Mouse (Mus musculus) natural killer cell, adult 2 months (primary cell): ENCODE data around the gene Tmem63c.

Experiments used
- DNase-seq, 2 experiments: peaks; one replicate each; pipeline ENCODE4 v3.0.0; 2022; ENCODE audit warnings: low spot score in 2 of 2

The Tmem63c gene

DNA sequence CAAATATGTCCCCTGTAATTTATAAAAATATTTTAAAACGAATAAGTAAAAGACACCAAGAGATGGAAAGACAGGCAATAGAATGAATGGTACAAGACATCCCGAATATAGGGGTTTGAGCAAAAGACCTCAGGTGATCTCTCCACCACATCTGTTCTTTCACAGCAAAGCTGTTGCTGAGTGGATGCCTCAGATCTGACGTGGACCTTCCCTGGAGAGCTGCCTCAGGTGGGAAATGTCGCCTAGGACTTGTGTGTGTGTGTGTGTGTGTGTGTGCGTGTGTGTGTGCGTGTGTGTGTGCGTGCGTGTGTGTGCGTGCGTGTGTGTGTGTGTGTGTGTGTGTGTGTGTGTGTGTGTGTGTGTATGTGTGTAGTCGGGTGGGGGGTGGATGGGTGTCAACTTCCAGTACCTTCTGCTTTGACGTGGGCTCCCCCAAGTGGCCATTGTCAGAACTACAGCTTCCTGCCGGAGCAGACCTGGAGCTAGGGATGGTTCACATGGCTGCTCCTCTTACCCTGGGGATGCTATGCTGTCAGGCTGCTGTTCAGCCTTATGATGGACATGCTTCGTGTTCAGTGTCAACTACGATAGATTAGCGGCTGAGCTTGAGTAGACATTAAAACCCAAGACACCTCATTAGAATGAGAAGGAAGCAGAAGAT is 31.7 kb downstream of the Tmem63c start:
- DNase-seq: peak; percentile 52 to 68

DNA sequence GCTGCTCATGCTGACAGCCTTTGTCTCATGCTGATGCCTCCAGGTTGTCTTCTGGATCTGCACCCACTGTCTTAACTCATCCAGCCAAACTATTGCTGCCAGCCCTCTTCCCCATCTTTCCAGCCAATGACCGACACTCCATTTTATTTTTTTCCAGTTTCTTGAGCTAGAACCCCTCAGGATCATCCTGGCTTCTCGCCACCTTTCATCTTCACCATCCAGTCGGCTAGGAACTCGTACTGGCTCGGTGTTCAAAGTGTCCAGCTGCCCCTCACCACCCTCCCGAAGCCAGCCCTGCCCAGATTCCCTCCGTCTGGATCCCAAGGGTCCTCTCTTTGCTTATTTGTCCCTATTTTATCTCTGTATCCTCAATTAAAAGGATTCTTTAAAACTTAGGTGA is 33.7 kb downstream of the Tmem63c start:
- no peak for DNase-seq

DNA sequence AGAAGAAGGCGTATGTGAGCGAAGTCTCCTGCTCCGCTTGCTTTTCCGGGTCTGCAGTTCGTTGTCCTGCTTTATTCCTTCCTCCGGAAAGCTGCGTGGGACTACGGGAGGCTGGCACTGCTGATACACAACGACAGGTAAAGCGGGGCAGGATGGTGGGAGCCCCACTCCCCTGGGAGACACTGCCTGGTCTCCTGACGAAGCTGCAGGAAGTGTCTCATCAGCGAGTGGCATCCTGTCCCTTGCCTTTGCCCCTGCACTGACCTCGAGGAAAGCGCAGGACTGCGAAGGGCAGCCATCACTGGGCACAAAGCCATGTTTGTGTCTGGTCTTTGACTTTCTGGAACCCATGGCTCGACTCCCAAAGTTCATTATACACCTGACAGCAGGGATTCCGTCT is 35.9 kb downstream of the Tmem63c start:
- DNase-seq: no peak

DNA sequence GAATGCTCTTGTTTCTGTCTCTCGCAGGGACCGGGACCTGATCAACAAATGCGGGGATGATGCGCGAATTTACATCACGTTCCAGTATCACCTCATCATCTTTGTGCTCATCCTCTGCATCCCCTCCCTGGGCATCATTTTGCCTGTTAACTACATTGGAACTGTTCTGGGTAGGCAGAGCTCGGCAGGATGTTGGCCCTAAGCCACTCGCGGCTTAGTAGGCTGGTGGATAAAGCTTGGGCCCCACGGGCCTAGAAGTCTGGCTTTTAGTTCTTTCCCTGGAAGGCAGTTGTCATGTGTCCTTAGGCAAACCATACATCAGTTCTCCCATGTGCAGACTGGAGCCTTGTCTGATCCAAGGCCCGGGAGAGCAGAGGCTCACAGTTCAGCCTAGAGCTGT is 44.3 kb downstream of the Tmem63c start:
- DNase-seq: no peak

DNA sequence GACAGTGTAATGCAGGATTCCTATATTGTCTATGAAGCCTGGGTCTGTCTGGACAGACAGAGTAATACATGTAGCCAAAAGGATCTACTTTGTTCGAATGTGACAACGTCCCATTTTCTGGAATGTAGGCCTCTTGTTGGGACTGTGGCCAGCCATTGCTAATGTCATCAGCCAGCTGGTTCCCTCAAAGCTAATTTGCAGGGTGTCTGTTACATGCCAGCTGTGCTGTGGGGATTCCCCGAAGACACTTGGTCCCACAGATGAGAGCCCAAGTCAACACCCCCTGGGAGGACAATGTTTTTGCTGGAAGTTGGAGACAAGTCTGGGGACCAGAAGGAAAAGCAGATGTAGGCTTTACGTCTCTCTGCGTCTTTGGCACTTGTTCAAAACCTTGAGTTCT is 45.3 kb downstream of the Tmem63c start:
- no peak for DNase-seq

DNA sequence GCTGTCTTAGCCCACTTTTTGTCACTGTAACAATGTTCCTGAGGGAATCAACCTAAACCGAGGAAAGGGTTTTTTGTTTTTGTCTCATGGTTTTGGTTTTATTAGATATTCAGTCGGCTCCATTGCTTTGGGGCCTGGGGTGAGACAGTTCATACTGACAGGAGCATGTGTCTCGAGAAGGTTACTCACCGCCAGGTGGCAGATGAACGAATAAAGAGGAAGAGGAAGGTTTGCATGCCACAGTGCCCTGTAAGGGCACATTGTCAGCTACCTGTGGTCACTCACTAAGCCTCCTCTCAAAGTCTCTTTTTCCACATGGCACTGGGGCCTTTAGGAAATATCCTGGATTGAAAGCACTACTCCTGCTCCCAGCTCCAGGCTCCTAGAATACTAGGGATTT is 49.4 kb downstream of the Tmem63c start:
- no peak for DNase-seq

DNA sequence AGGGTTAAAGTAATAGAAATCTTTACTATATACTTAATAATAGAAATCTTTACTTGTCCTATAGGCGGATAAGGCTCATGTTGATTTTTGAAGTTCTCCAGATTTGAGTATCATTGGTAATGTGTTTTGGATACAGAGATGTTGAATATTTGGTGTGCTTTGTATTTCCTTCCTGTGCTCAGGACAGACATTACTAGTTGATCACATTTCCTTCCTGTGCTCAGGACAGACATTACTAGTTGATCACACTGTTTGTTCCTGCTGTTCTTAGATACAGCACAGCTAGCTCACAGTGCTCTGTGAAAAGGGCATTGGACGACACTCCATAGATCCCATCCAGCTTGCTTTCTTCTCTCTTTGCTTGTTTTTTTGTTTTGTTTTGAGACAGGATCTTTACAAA is 55.5 kb downstream of the Tmem63c start:
- DNase-seq: no peak

DNA sequence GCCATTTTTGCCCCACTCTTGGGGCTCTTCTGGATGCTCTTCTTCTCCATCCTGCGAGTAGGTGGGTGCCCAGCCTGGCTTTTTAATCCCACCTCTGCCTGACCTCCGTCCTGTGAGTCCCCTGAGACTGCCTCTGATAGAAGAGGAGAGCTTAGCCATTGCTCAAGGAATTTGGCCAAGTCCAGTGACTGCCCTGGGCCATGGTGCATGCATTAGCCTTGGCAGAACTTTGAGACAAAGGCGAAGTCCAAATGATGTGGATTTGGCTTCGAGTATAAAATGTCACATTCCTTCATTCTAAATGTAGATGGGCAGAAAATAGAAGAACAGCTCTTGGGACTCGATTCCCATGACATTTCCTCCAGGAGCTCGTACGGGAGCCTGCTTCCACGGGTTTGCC is 61.7 kb downstream of the Tmem63c start:
- DNase-seq: no peak

DNA sequence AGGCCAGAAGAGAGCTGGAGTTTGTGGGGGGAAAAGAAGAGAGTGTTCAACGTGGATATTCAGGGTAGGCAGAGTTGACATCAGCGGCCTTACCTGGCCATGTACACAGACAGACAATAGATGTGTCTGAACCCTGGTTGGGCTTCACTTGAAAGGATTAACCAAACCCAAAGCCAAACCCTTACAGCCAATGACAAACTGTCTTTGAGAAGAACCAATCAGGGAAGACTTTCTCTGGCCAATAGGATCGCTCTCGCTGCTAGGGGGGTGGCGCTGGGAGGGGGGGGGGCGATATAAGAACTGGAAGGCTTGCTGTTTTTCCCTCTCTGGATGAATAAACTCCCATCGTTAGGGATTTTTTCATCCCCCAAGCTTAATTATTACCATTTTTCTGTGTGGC is 66.1 kb downstream of the Tmem63c start:
- DNase-seq: no peak

DNA sequence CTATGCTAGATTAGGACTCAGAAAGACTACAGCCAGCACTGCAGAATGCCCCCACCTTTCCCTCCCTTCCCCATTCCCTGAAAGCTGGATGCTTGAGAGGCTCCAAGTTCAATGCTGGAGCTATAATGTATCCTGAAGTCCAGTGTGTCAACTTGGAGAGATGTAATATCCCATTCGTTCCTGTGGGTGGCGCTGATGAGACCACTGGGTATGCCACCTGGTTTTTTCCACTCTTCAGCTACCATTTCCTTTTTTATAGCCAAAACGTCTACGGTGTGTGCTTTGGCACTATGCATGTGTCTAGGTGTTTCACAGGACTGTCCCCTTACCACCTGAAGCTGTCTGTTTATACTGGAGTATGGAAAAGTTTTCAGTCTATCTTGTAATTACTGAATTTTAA is 67.2 kb downstream of the Tmem63c start:
- DNase-seq: no peak

DNA sequence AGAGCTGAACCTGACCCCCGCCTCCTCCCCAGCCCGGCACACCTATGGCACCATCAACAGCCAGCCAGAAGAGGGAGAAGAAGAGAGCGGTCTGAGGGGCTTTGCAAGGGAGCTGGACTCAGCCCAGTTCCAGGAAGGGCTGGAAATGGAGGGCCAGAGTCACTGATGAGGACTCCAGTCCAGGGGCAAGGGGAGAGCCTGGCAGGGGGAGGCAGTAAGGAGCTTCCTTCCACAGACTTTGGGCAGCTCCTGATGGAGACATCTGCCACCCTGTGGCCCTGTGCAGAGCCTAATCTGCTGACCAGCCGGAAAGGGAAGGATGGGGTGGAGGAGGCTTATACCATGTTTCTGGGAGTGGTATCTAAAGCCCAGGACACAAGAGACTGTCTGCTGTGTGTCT is 68.1 kb downstream of the Tmem63c start:
- DNase-seq: no peak

DNA sequence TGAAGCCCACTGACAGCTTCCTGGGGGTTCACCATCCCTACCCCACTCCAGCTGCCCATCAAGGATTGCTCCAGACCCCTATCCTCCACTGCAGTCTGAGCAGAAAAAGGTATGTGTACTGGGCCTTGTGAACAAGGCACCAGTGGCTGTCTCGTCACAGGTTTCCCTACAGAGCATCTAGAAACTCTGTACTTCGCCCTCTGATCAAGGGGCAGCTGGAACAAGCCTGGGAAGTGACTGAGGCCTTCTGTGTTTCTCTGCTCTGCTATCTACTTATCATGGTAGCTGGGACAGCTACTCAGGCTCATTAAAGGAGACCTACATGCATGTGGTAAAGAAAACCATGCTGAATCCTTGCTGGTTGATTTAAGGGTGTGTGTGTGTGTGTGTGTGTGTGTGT is 68.6 kb downstream of the Tmem63c start:
- DNase-seq: no peak

DNA sequence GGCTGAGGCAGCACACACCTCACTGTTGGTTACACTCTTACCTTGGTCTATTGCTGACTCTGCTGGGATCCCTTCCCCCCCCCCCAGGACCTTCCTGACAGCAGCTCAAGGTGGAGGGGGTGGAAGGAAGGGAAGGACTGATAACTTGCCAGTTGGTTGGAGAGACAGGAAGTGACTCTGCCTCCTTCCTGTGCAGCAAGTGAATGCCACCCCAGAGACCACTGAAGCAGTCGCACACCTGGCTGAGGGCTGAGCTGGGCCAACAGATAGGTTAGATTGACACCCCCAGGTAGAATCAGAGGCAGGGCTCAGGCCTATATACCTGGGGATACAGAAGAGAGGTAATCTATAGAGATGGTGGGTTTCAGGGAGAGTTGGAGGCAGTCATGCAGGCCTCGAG is 70.8 kb downstream of the Tmem63c start:
- no peak for DNase-seq

DNA sequence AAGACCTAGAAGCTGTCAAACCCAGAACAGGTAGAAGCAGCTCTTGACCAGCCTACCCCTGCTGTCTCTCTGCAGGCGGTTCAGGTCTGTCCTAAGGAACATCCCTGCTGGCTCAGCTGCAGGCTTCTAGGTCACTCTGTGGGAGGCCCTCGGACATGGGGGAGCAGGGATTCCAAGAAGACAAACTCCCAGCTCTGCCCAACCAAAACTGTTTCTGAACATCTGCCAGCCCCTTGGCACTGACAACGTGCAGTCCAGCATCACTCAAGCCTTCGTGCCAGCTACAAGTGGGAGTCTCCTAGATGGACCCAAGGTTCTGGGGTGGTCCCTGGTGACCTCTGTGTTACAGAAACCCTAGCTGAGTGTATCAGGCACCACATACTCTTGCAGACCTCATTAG is 72.1 kb downstream of the Tmem63c start:
- DNase-seq: no peak

DNA sequence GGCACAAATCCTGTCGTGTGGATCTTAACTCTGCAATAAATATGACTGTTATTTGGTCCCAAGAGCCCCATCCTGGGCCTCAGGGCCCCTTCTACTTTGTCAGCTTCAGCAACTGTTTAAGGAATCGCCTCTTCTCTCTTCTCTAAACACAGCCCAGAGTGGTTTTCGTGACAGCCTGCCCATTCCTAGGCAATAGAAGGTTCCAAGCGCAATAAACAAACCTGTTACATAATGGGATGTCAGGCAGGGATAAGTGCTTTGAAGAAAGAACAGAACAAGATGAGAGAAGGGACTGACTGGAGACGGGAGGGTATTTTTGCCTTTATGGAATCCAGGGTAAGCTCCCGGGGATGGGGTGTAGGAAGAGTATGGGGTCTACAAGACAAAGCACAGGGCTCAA is 72.5 kb downstream of the Tmem63c start:
- no peak for DNase-seq

DNA sequence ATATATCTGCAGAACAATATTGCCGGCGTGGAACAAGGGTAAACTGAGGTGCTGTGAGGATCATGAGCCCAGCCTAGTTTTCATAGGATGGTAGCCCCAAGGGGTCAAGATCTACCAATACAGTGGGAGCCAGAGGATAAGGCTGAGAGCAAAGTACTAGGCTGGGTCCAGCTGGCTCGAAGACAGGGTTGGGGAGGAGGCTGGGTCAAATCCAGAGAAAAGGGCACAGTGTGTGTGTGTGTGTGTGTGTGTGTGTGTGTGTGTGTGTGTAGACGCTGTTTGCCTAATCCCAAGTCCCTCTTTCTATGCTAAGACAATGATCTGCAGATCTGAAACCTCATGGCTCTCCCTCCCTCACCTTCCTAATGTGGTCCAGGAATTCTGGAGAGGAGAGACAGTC is 79.2 kb downstream of the Tmem63c start:
- no peak for DNase-seq

DNA sequence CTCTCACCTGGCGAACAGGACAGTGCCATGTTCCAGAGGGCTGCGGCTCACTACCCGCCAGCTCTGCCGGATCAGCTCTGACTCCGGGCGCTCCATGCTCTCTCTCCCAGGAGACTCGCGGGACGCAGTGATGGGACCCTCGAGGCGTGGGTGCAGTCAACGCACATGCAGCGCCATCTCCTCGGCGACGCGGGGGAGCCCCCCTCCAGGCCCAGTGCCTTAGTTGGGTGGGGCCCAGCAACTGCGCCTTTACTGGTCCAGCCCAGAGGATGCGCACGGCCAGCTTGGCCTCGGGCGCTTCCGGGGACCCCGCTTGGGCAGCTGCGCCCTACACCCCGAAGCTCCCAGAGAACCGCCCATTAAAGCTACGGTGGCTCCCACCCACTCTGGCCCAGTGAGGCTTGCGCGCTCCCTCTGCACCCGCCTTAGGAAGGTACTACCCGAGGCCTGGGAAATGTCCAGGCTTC is 81.1 kb downstream of the Tmem63c start, which contains the start of gene Ngb:
Ngb (minus strand) TSS at position 375 of the 467 bp plus-strand sequence.
- no peak for DNase-seq

DNA sequence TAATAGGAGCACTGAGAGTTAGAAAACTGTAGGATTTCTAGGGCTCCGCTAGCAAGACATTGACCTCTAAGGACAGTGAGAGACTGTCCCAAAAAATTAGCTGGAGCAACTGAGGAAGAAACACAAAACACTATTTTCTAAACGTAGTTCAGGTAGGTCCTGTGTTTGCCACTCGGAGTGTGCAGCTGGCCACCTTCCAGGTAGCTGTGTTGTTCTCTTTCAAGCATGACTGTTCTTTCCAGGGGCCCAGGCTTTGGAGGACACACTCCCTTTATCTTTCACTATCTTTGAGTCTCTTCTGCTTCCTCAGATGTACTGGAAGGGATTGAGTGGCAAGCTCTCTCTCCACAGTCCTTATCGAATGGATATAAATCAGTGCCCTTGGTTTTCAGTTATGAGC is 82.3 kb downstream of the Tmem63c start:
- no peak for DNase-seq

DNA sequence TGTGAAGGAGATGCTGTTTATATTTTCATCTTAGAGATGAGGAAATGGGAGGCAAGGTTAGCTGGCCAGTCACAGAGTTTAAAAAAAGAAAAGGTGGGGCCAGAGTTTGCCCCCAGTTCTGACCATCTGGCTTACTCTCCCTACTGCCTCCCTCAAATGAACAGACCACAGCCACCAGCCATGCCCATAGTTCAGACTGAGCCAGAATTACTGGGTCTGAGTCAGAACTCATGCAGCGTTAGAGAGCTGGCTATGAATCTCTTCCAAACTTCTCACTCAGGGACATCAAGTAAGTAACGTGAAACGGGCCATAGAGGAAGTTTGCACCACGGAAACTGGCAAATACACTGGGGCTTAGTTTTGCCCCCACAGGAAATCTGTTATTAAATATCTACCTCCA is 83.7 kb downstream of the Tmem63c start:
- DNase-seq: no peak

DNA sequence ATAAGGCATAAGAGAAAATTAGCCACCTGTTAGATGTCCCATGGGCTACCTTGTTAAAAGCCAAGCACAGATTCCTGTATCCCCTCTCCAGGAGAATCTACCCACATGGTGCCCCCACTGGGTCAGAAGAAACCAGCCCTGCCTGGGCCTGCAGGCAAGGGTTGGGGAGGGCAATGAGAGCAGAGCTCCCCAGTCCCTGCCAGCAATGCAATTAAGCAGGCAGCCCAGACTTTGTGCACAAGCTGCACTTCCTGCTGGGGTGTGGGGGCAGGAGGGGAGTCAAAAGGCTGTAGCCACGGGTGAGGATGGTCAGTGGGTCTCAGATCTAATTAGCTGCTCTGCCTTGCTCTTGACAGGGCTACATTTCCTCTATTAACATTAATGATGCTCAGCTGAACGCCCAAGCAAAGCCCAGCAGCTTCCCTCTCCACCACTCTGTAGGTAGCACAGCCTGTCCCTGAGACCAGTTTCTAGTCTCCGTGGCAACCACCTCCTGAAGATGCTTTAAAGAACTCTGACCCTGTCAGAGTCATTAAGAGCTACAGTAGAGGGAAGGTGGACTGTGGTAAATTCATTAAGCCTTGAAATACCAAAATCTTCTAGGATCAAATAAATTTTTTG is 86.3 kb downstream of the Tmem63c start:
- DNase-seq: no peak

DNA sequence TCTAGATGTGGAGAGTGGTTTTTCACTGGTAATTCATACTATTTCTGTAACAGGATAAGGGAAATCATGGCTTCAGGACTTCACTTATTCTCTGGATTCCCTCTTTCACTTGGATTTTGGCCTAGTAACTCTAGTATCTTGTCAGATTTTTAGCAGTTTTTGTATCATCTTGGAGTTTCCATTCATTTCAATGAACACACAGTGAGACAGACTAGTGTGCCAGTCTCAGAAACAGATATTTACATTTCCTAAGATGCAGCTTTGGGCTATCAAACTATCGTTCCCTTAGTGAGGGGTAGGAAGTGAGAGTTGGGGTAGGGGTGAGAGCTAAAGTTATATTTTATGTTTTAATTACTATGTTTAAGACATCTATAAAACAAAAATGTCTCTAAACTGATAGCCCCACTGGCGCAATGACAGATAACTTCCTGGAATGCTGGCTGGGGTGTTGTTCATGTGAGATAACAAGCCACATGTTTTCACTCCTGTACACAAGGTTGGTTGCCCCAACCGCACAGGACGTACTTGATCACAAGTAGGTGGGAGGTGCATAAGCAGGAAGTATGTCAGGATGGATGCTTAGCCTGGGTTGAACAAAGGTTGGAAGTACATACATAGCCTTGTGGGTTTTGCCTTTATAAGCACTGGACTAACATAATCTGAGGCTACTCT is 100.9 kb downstream of the Tmem63c start:
- DNase-seq: no peak

DNA sequence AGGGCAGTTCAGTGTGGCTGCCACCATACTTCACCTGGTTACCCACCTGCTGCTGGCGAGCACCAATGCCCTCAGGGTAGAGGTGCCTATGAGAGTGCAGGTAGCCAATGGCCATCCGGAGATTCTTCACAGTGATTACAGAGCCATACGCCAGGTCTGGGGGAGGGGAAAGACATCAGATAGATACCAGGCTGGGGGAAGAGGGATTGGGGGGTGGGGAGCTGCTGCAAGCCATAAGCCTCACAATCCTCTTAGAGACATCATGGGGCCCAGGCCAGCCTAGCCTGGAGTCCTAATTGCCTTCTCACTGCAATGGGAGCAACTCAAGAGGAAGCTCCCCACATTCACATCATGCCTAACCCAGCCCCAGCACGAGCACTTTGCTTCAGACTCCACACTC is 106.1 kb downstream of the Tmem63c start:
- no peak for DNase-seq

DNA sequence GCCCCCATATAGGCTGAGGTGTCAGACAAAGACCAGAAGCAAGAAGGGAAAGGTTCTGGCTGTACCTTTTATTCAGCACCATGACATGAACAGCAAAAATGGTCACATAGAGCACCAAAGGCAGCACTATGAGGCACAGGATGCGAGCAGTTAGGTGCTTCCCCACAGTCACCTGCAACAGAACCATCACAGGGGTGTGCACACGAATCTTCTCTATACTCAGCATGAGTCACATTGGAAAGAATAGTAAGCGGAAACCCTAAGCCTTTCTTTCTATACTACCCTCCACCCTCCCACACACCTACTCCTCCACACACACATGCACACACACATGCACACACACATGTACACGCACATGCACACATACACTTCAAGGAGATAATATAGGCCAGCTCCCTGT is 109.1 kb downstream of the Tmem63c start:
- DNase-seq: no peak
